Mouse (Mus musculus) megakaryocyte, adult 5-6 weeks (primary cell): ENCODE results near the gene Tango6. TPM values are rescaled to one million over a fixed set of nuclear protein-coding genes. Genes with fewer than 3 reads are reported as not detected.

Experiments used
- ATAC-seq: 2 replicates; pipeline ENCODE4 v1.8.0; 2016; ENCODE audit warnings: mild to moderate bottlenecking, inconsistent platforms; ENCODE audit not compliant: poor library complexity, severe bottlenecking
- total RNA-seq, 2 experiments: library from RNA; stranded (forward) in 1 of 2; stranded (reverse) in 1 of 2; fragments of 153-499, 151-499 nt in 1 of 2; fragments of 221-1000, 200-1000 nt in 1 of 2; gene quantifications; 2 replicates each; pipeline versions ENCODE4 v1.2.3 to v1.2.4; 2015 to 2017

Tango6 gene
- total RNA-seq, 2 experiments from 2014 or later, result 3.5 to 3.6 TPM

GRCm38 (mm10) chr8:106812560-106812959 is 129.7 kb downstream of the Tango6 start:
- no peak for ATAC-seq

GRCm38 (mm10) chr8:106816431-106817170 is 133.7 kb downstream of the Tango6 start:
- ATAC-seq, result no peak

- ATAC-seq, result no peak
These were observed 134.3 kb downstream of the Tango6 start for GRCm38 (mm10) chr8:106817171-106817545.

- no peak for ATAC-seq
These were observed 136.0 kb downstream of the Tango6 start for GRCm38 (mm10) chr8:106818626-106819515.

- ATAC-seq, result no peak
These were observed 136.7 kb downstream of the Tango6 start for GRCm38 (mm10) chr8:106819581-106819980.

- peak; percentile 52; the same call in 1 of the 2 replicates for ATAC-seq
These were observed 138.0 kb downstream of the Tango6 start for GRCm38 (mm10) chr8:106820553-106821515.

- ATAC-seq, result no peak
These were observed 146.1 kb downstream of the Tango6 start for GRCm38 (mm10) chr8:106828921-106829320.

GRCm38 (mm10) chr8:106829526-106830045 is 146.7 kb downstream of the Tango6 start:
- ATAC-seq, result no peak

- ATAC-seq, result no peak
These were observed 152.0 kb downstream of the Tango6 start for GRCm38 (mm10) chr8:106834899-106835298.

GRCm38 (mm10) chr8:106836525-106836924 is 153.7 kb downstream of the Tango6 start:
- peak; percentile 27; the same call in 1 of the 2 replicates for ATAC-seq

GRCm38 (mm10) chr8:106838803-106839202 is 155.9 kb downstream of the Tango6 start:
- ATAC-seq, result no peak

- ATAC-seq, result no peak
These were observed 156.5 kb downstream of the Tango6 start for GRCm38 (mm10) chr8:106839209-106840001.

GRCm38 (mm10) chr8:106850034-106850433 is 167.2 kb downstream of the Tango6 start:
- no peak for ATAC-seq

GRCm38 (mm10) chr8:106854534-106855241 is 171.8 kb downstream of the Tango6 start:
- ATAC-seq, result peak; percentile 43; the same call in 1 of the 2 replicates

- peak; percentile 24 for ATAC-seq
These were observed 172.3 kb downstream of the Tango6 start for GRCm38 (mm10) chr8:106855242-106855562.

- no peak for ATAC-seq
These were observed 180.0 kb downstream of the Tango6 start for GRCm38 (mm10) chr8:106862845-106863244.

GRCm38 (mm10) chr8:106865354-106865753 is 182.5 kb downstream of the Tango6 start:
- no peak for ATAC-seq

- ATAC-seq, result no peak
These were observed 187.2 kb downstream of the Tango6 start, which contains the start of gene Has3 for GRCm38 (mm10) chr8:106870051-106870450. Has3 (plus strand) TSS chr8:106870242.
